Mouse (Mus musculus): ENCODE results near the gene Sult2a5. TPM values are rescaled to one million over a fixed set of nuclear protein-coding genes. Genes with fewer than 3 reads are reported as not detected.

Sult2a5 gene
- total RNA-seq (2012; rRNA removed) = not detected in 2 replicates
- total RNA-seq (2014; rRNA removed) = not detected in 2 replicates
- polyA plus RNA-seq (2012; ENCODE audit: insufficient read length, low read depth) = not detected in 2 replicates

DNA sequence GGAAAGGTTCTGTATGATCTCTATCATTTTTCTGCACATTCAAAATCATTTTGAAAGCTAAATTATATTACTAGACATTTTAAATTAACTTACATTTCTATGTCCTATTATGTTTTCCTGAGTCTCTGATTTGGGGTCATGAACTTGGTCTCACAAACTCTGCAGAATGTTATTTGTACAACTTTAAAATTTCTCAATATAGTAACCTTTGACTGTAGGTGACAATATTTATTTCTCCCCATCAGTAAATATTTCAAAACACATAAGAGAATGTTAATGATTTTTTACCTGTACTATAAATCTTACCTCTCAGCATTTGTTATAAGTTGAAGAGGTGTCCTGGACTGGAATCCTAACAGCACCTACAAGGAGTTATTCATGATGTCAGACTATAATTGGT is at the start of gene Sult2a5:
Sult2a5 (plus strand) TSS at position 301 of the 400 bp plus-strand sequence.
- H3K27me3 ChIP-seq (replicated peaks) = no peaks in the 10 kb centered on the region
- in situ Hi-C loops (cut with MboI; ENCODE audit: low pct_ligation_motif_present, low pct_unique_long_range_greater_than_20kb, low sequenced_read_pairs) (no loop called here), dilution Hi-C loops (cut with MboI; ENCODE audit: extremely low pct_ligation_motif_present, extremely low pct_unique_long_range_greater_than_20kb, low sequenced_read_pairs) (no loop called here)
- DNase-seq (ENCODE audit: extremely low read depth) = no peak
- no peaks in the 10 kb centered on the region for H3K4me1 ChIP-seq (ENCODE audit: control insufficient read depth in 1 of 2, insufficient read depth in 2 of 2)
- no peak within 1 kb of the TSS for H3K4me3 ChIP-seq (replicated peaks in 1 of 3; ENCODE audit: low read depth in 2 of 3, low read length in 2 of 3, poor library complexity in 1 of 3)
- H3K79me2 ChIP-seq (replicated peaks; ENCODE audit: control insufficient read depth, extremely low read depth, insufficient read depth, poor library complexity, severe bottlenecking) = no peaks in the 10 kb centered on the region
- H3K9ac ChIP-seq (ENCODE audit: insufficient read depth, low read depth) = no peak within 1 kb of the TSS
- H3K27ac ChIP-seq (ENCODE audit: insufficient read depth, low read depth) = no peak within 1 kb of the TSS
- H3K36me3 ChIP-seq (replicated peaks in 1 of 2; ENCODE audit: control insufficient read depth in 1 of 2, insufficient read depth in 1 of 2, low read length in 1 of 2) = no peaks in the 10 kb centered on the region
- no peak for TF ChIP-seq KAT2A (IDR thresholded peaks at IDR 0.05; ENCODE audit: insufficient replicate concordance, low read length)
- TF ChIP-seq IRF4 (IDR thresholded peaks at IDR 0.05; ENCODE audit: low read depth, low read length) = no peak
- TF ChIP-seq MAZ (IDR thresholded peaks at IDR 0.05; ENCODE audit: low read depth, low read length) = no peak
- no peak for TF ChIP-seq USF1 (IDR thresholded peaks at IDR 0.05; ENCODE audit: low read depth, low read length)
- no peak for TF ChIP-seq SIN3A (IDR thresholded peaks at IDR 0.05; ENCODE audit: low read length)
- TF ChIP-seq TCF12 (IDR thresholded peaks at IDR 0.05; ENCODE audit: low read depth, low read length) = no peak
- no peak for TF ChIP-seq ZC3H11A (IDR thresholded peaks at IDR 0.05; ENCODE audit: low read depth, low read length)
- TF ChIP-seq TBP (conservative IDR thresholded peaks at IDR 0.05; ENCODE audit: low read depth, low read length) = no peak
- no peak for TF ChIP-seq PAX5 (IDR thresholded peaks at IDR 0.05; ENCODE audit: low read length)
- TF ChIP-seq CHD1 (IDR thresholded peaks at IDR 0.05; ENCODE audit: low read depth, low read length) = no peak
- TF ChIP-seq EP300 (IDR thresholded peaks at IDR 0.05; ENCODE audit: low read length) = no peak
- no peak for TF ChIP-seq ELF1 (IDR thresholded peaks at IDR 0.05; ENCODE audit: low read depth, low read length)
- TF ChIP-seq NELFE (IDR thresholded peaks at IDR 0.05; ENCODE audit: low read depth, low read length) = no peak
- H3K9me3 ChIP-seq (replicated peaks; ENCODE audit: low read length) = no peaks in the 10 kb centered on the region
- H3K4me2 ChIP-seq (ENCODE audit: insufficient read depth, low read depth, poor library complexity, severe bottlenecking) = no peak within 1 kb of the TSS

Other genes with a start within 250 kb of the Sult2a5 start
- not detected in 2 replicates for gene Cabp5, start 225.8 kb upstream of the Sult2a5 start, total RNA-seq (2012; rRNA removed)
- not detected in 2 replicates for gene Cabp5, start 225.8 kb upstream of the Sult2a5 start, total RNA-seq (2014; rRNA removed)
- not detected in 2 replicates for gene Cabp5, start 225.8 kb upstream of the Sult2a5 start, polyA plus RNA-seq (2012; ENCODE audit: insufficient read length, low read depth)
- gene Bsph1, start 173.1 kb upstream of the Sult2a5 start, total RNA-seq (2012; rRNA removed) = not detected in 2 replicates
- gene Bsph1, start 173.1 kb upstream of the Sult2a5 start, total RNA-seq (2014; rRNA removed) = not detected in 2 replicates
- not detected in 2 replicates for gene Bsph1, start 173.1 kb upstream of the Sult2a5 start, polyA plus RNA-seq (2012; ENCODE audit: insufficient read length, low read depth)
- not detected in 2 replicates for gene Bsph2, start 52.9 kb upstream of the Sult2a5 start, total RNA-seq (2012; rRNA removed)
- gene Bsph2, start 52.9 kb upstream of the Sult2a5 start, total RNA-seq (2014; rRNA removed) = not detected in 2 replicates
- gene Bsph2, start 52.9 kb upstream of the Sult2a5 start, polyA plus RNA-seq (2012; ENCODE audit: insufficient read length, low read depth) = not detected in 2 replicates
- not detected in 2 replicates for gene Sult2a2, start 109.5 kb downstream of the Sult2a5 start, total RNA-seq (2012; rRNA removed)
- gene Sult2a2, start 109.5 kb downstream of the Sult2a5 start, total RNA-seq (2014; rRNA removed) = not detected in 2 replicates
- gene Sult2a2, start 109.5 kb downstream of the Sult2a5 start, polyA plus RNA-seq (2012; ENCODE audit: insufficient read length, low read depth) = not detected in 2 replicates
- not detected in 2 replicates for gene Sult2a1, start 213.4 kb downstream of the Sult2a5 start, total RNA-seq (2012; rRNA removed)
- gene Sult2a1, start 213.4 kb downstream of the Sult2a5 start, total RNA-seq (2014; rRNA removed) = not detected in 2 replicates
- not detected in 2 replicates for gene Sult2a1, start 213.4 kb downstream of the Sult2a5 start, polyA plus RNA-seq (2012; ENCODE audit: insufficient read length, low read depth)

All from CH12.LX (cell line).